Mouse (Mus musculus) heart, embryonic 10.5 days (tissue): ENCODE measurements around the gene Arpp21. TPM values are rescaled to one million over a fixed set of nuclear protein-coding genes. Genes with fewer than 3 reads are reported as not detected.

ENCODE experiments used
- DNase-seq: peaks from one replicate; pipeline ENCODE4 v3.0.0-alpha.2; 2017; ENCODE audit warnings: low spot score
- H3K27ac ChIP-seq: fragments of 300-500 bp; sonication (generic); 2 replicates; pipeline ENCODE4 v1.5.1; 2016; ENCODE audit warnings: mild to moderate bottlenecking
- H3K27me3 ChIP-seq: fragments of 300-500 bp; sonication (generic); 2 replicates; pipeline ENCODE4 v1.6.1; 2016; ENCODE audit warnings: mild to moderate bottlenecking; ENCODE audit not compliant: poor library complexity, insufficient read depth, severe bottlenecking
- H3K36me3 ChIP-seq: fragments of 300-500 bp; sonication (generic); 2 replicates; pipeline ENCODE4 v1.6.1; 2016; ENCODE audit warnings: mild to moderate bottlenecking, moderate library complexity
- H3K4me1 ChIP-seq: fragments of 300-500 bp; sonication (generic); 2 replicates; pipeline ENCODE4 v1.6.1; 2016; ENCODE audit warnings: mild to moderate bottlenecking
- H3K4me3 ChIP-seq: fragments of 300-500 bp; sonication (generic); 2 replicates; pipeline ENCODE4 v1.5.1; 2016; ENCODE audit warnings: mild to moderate bottlenecking, moderate library complexity
- H3K9me3 ChIP-seq: fragments of 300-500 bp; sonication (generic); 2 replicates; pipeline ENCODE4 v1.6.1; 2016; ENCODE audit warnings: mild to moderate bottlenecking, moderate library complexity
- WGBS: fragments of 180-500 bp; shearing (Covaris S2); methylation state at CpG from one replicate; pipeline ENCODE4 v1.1.7; 2016; 5-methylcytosine and 5-hydroxymethylcytosine counted together
- polyA plus RNA-seq: library from polyadenylated mRNA; unstranded; fragments of >200 nt; fragmentation: Nextera tagmentation; extraction: Ambion mirVana; gene quantifications from 2 replicates; pipeline ENCODE4 v1.2.1, GENCODE M21; 2016

Arpp21 gene
- polyA plus RNA-seq, 1 experiment from 2014 or later, result 1.8 TPM

GRCm38 (mm10) chr9:112247183-112247582, 11.4 kb upstream of the Arpp21 start:
- DNase-seq, result no peak
- Histone ChIP-seq H3K9me3 (no peaks in the 10 kb centered on the region), H3K27me3 (no peaks in the 10 kb centered on the region), H3K4me1 (no peaks in the 10 kb centered on the region), H3K4me3 (no peak overlapping the region), H3K27ac (no peak overlapping the region), H3K36me3 (no peaks in the 10 kb centered on the region)
- WGBS, result 70% methylated on average over 2 of the region's 2 CpGs

- peaks cover 51% of the 10 kb centered on the region for H3K27me3 ChIP-seq
- DNase-seq, result no peak
- H3K4me3 ChIP-seq, result no peak overlapping the region
- H3K27ac ChIP-seq, result no peak overlapping the region
- peaks cover 18% of the 10 kb centered on the region for H3K4me1 ChIP-seq
- no peaks in the 10 kb centered on the region for H3K9me3 ChIP-seq
- H3K36me3 ChIP-seq, result no peaks in the 10 kb centered on the region
- WGBS, result 83% methylated on average over 9 of the region's 9 CpGs
Measured at GRCm38 (mm10) chr9:112238168-112238567, 2.4 kb upstream of the Arpp21 start.

GRCm38 (mm10) chr9:112236551-112236950, 813 bp upstream of the Arpp21 start:
- no peak overlapping the region for H3K27ac ChIP-seq
- no peaks in the 10 kb centered on the region for H3K36me3 ChIP-seq
- H3K27me3 ChIP-seq, result peaks cover 67% of the 10 kb centered on the region
- H3K4me3 ChIP-seq, result no peak overlapping the region
- 80% methylated on average over 8 of the region's 8 CpGs for WGBS
- peaks cover 18% of the 10 kb centered on the region for H3K4me1 ChIP-seq
- no peak for DNase-seq
- H3K9me3 ChIP-seq, result no peaks in the 10 kb centered on the region

GRCm38 (mm10) chr9:112235041-112235695, 570 bp downstream of the Arpp21 start:
- WGBS, result 1% methylated on average over 44 of the region's 44 CpGs
- H3K4me1 ChIP-seq, result peaks cover 18% of the 10 kb centered on the region
- H3K4me3 ChIP-seq, result peak overlapping the region; percentile 60
- H3K9me3 ChIP-seq, result no peaks in the 10 kb centered on the region
- no peak for DNase-seq
- 0 out of 2 replicates have a peak overlapping the region, but pooled peaks have one; percentile 52 for H3K27ac ChIP-seq
- peaks cover 77% of the 10 kb centered on the region for H3K27me3 ChIP-seq
- H3K36me3 ChIP-seq, result no peaks in the 10 kb centered on the region

- under 1% methylated on average over 24 of the region's 24 CpGs for WGBS
- H3K36me3 ChIP-seq, result no peaks in the 10 kb centered on the region
- no peaks in the 10 kb centered on the region for H3K9me3 ChIP-seq
- H3K4me3 ChIP-seq, result peak overlapping the region; percentile 60
- H3K27ac ChIP-seq, result no peak overlapping the region
- DNase-seq, result no peak
- H3K27me3 ChIP-seq, result peaks cover 77% of the 10 kb centered on the region
- peaks cover 18% of the 10 kb centered on the region for H3K4me1 ChIP-seq
Measured at GRCm38 (mm10) chr9:112234505-112235024, 1.2 kb downstream of the Arpp21 start.

GRCm38 (mm10) chr9:112233822-112234504, 1.8 kb downstream of the Arpp21 start:
- peaks cover 75% of the 10 kb centered on the region for H3K27me3 ChIP-seq
- WGBS, result 17% methylated on average over 12 of the region's 12 CpGs
- H3K4me1 ChIP-seq, result peaks cover 18% of the 10 kb centered on the region
- H3K9me3 ChIP-seq, result no peaks in the 10 kb centered on the region
- no peak for DNase-seq
- H3K36me3 ChIP-seq, result no peaks in the 10 kb centered on the region
- no peak overlapping the region for H3K27ac ChIP-seq
- peak overlapping the region; percentile 60 for H3K4me3 ChIP-seq

GRCm38 (mm10) chr9:112233378-112233777, 2.4 kb downstream of the Arpp21 start:
- WGBS, result 69% methylated on average over 6 of the region's 6 CpGs
- DNase-seq, result no peak

GRCm38 (mm10) chr9:112231935-112232575, 3.7 kb downstream of the Arpp21 start:
- no peak overlapping the region for H3K27ac ChIP-seq
- peaks cover 64% of the 10 kb centered on the region for H3K27me3 ChIP-seq
- H3K4me1 ChIP-seq, result peaks cover 21% of the 10 kb centered on the region
- H3K36me3 ChIP-seq, result no peaks in the 10 kb centered on the region
- WGBS, result 64% methylated on average over 8 of the region's 8 CpGs
- H3K9me3 ChIP-seq, result no peaks in the 10 kb centered on the region
- H3K4me3 ChIP-seq, result no peak overlapping the region
- DNase-seq, result no peak

More at GRCm38 (mm10) chr9:112233378-112233777, 2.4 kb downstream of the Arpp21 start:
- Histone ChIP-seq H3K9me3 (no peaks in the 10 kb centered on the region), H3K27me3 (peaks cover 72% of the 10 kb centered on the region), H3K4me1 (peaks cover 18% of the 10 kb centered on the region), H3K36me3 (no peaks in the 10 kb centered on the region), H3K4me3 (no peak overlapping the region), H3K27ac (no peak overlapping the region)

GRCm38 (mm10) chr9:112231383-112231782, 4.4 kb downstream of the Arpp21 start:
- H3K27me3 ChIP-seq, result peaks cover 58% of the 10 kb centered on the region
- WGBS, result 79% methylated on average over 5 of the region's 5 CpGs
- no peak overlapping the region for H3K4me3 ChIP-seq

GRCm38 (mm10) chr9:112230716-112231361, 4.9 kb downstream of the Arpp21 start:
- no peak for DNase-seq
- H3K27ac ChIP-seq, result no peak overlapping the region
- peaks cover 53% of the 10 kb centered on the region for H3K27me3 ChIP-seq
- peaks cover 23% of the 10 kb centered on the region for H3K4me1 ChIP-seq
- H3K36me3 ChIP-seq, result no peaks in the 10 kb centered on the region
- 62% methylated on average over 4 of the region's 4 CpGs for WGBS
- no peak overlapping the region for H3K4me3 ChIP-seq
- H3K9me3 ChIP-seq, result no peaks in the 10 kb centered on the region

More at GRCm38 (mm10) chr9:112231383-112231782, 4.4 kb downstream of the Arpp21 start:
- Histone ChIP-seq H3K27ac (no peak overlapping the region), H3K36me3 (no peaks in the 10 kb centered on the region), H3K9me3 (no peaks in the 10 kb centered on the region), H3K4me1 (peaks cover 23% of the 10 kb centered on the region)
- no peak for DNase-seq

GRCm38 (mm10) chr9:112228470-112228869, 7.3 kb downstream of the Arpp21 start:
- 76% methylated on average over 3 of the region's 3 CpGs for WGBS
- H3K27ac ChIP-seq, result no peak overlapping the region
- H3K36me3 ChIP-seq, result no peaks in the 10 kb centered on the region
- peaks cover 30% of the 10 kb centered on the region for H3K27me3 ChIP-seq
- H3K4me3 ChIP-seq, result no peak overlapping the region
- H3K4me1 ChIP-seq, result peaks cover 6% of the 10 kb centered on the region; the same call in 1 of the 2 replicates
- no peak for DNase-seq
- H3K9me3 ChIP-seq, result no peaks in the 10 kb centered on the region

- Histone ChIP-seq H3K27me3 (peaks cover 17% of the 10 kb centered on the region), H3K4me3 (no peak overlapping the region), H3K9me3 (no peaks in the 10 kb centered on the region), H3K36me3 (no peaks in the 10 kb centered on the region), H3K4me1 (peaks cover 6% of the 10 kb centered on the region; the same call in 1 of the 2 replicates), H3K27ac (no peak overlapping the region)
- 53% methylated on average over 13 of the region's 13 CpGs for WGBS
- DNase-seq, result no peak
Measured at GRCm38 (mm10) chr9:112227174-112227573, 8.6 kb downstream of the Arpp21 start.
